Mouse (Mus musculus) myocyte (in vitro differentiated cells): Measurements from ENCODE around the gene Gabrq.

ENCODE experiments used
- POLR2A ChIP-seq: IDR thresholded peaks from one replicate; pipeline ENCODE4 v1.6.1; 2011; ENCODE audit warnings: low read depth, mild to moderate bottlenecking, control low read depth, moderate library complexity; ENCODE audit not compliant: insufficient read length
- POLR2AphosphoS2 ChIP-seq: IDR thresholded peaks from one replicate; pipeline ENCODE4 v1.6.1; 2011; ENCODE audit warnings: low read depth, control low read depth; ENCODE audit not compliant: insufficient read length

GRCm38 (mm10) chrX:72823310-72823709 is 1.7 kb upstream of the Gabrq start:
- TF ChIP-seq POLR2AphosphoS2 (no peak), POLR2A (no peak)
